Mouse (Mus musculus) 416B (cell line): ENCODE results near the gene Ube2d1.

ENCODE experiments used
- DNase-seq: peaks from one replicate; pipeline ENCODE4 v3.0.0; 2011; ENCODE audit warnings: low read depth

The Ube2d1 gene

GRCm38 (mm10) chr10:71285126-71285580, at the start of gene Ube2d1:
Gene Ube2d1, minus strand, starts transcription at chr10:71285262.
- DNase-seq = peak; percentile 72

GRCm38 (mm10) chr10:71332859-71333258, 47.8 kb upstream of the Ube2d1 start:
- no peak for DNase-seq

DNA sequence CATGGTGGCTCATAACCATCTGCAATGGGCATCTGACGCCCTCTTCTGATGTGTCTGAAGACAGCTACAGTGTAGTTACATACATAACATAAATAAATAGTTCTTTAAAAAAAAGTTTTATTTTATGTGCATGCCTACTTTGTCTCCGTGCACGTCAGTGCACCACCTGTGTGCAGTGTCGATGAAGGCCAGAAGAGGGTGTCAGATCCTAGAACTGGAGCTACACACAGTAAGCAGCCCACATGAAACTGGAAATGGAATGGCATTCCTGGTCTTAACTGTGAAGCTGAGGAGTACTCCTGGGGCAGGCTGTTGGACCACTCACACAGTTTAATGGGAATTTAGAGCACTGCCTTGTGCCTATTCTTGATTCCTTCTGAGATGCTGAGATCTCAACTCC, 47.3 kb upstream of the Ube2d1 start:
- DNase-seq = no peak

GRCm38 (mm10) chr10:71331908-71332307, 46.8 kb upstream of the Ube2d1 start:
- no peak for DNase-seq

DNA sequence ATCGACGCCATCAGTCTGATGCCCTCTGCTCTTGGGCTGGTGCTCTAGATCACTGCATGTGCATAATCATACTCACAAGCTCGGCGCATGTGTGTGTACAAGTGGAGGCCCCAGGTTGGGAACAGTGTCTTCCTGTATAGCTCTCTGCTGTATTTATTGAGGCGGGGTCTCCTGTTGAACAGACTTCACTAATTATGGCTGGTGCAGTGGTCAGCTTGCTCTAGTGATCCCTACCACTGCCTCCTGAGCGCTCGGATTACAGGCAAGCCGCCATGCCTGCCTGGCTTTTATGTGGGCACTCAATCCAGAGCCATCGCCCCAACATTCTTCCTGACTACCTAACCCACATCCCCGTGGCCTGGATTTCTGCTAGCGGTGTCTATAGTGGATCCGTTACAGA, 45.0 kb upstream of the Ube2d1 start:
- no peak for DNase-seq

- no peak for DNase-seq
These were observed 44.2 kb upstream of the Ube2d1 start for GRCm38 (mm10) chr10:71329295-71329694.

- DNase-seq = no peak
These were observed 43.8 kb upstream of the Ube2d1 start for GRCm38 (mm10) chr10:71328870-71329269.

DNA sequence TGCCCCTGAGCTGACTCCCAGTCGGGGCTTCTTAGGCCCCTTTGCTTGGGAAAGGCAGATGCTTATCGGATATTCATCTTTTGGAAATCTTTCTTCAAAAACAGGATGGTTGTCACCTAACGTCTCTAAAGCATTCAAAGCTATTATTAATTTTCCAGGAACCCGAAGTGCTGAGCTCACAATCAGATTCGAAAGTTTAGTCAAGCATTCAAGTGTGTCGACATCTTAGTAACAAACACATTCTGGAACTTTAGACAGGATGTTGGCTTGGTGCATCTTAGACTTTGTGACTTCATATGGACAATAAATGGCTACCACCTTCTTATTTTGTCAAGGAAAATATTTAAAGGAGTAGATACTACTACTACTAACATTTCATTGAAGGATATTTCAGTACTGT, 43.3 kb upstream of the Ube2d1 start:
- DNase-seq = no peak

DNA sequence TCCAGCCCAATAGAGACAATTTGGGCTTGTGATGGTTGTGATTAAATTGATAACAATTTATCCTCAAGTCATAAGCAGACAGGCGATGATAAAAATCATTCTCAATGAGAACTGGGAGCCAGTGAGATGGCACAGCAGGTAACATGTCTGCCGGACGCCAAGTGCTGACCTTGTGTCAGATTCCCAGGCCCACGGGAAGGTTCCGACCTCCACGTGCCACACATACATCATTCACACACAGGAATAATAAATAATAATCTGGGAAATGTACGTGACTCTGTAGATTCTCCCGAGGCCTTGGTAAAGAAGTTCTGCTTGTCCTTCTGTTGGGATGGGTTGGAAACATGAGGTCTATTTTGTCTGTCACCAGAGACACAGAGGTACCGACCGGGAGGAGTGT, 42.3 kb upstream of the Ube2d1 start:
- no peak for DNase-seq

- peak; percentile 79 for DNase-seq
These were observed 41.7 kb upstream of the Ube2d1 start for GRCm38 (mm10) chr10:71326789-71327188.

DNA sequence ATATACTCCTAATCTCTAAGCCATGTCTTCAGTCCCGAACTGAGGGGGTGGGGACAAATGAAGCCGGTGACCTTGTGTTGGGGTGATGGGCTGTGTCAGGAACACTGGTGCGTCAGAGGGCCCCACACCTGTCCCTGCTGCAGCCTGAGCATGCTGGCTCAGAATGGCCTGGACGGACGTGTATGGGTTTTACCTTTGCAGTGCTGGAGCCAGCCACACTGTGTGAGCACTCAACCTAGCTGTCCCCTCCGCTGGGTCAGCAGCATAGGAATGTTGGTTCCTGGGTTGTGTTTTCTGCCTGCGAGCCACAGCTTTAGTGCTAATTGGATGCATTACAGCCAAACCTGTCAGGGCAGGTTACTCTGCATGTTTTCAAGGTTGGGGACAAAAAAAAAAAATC, 41.1 kb upstream of the Ube2d1 start:
- no peak for DNase-seq

DNA sequence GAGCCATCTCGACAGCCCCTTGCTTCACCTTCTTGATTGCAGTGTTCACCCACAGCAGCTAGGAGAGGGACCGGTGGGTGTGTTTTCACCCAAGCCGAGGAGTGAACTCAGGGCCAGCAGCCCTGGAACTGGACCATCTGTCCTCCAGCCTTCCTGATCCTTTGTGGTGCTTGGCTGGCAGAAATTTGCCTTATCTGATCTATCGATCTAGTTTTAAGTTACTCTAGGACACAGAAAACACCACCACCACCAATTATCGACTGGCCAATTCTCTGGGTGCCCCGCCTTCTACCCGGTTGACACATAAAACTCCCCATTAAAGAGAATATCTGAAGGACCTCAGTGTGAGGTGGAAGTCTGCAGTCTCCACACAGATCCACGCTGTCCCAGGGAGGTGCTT, 38.6 kb upstream of the Ube2d1 start:
- DNase-seq = no peak

DNA sequence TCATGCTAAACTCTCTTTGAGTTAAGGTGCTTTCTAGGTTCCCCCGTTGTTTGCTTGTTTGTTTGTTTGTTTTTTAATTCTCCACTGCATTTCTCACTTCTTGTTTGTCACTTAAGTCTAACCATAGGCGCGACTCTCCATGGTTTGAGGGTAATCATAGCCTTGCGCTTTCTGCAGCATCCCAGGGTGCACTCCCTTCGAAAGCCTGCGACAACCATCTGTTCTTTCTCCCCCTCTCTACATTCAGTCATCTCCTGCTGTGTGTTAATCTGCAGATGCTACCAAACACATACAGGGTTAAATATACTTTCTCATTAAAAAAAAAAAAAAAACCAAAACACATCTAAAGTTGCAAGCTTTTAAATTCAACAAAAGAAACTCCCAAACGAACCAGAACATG, 31.4 kb upstream of the Ube2d1 start:
- DNase-seq = no peak

- no peak for DNase-seq
These were observed 31.0 kb upstream of the Ube2d1 start for GRCm38 (mm10) chr10:71316056-71316455.

GRCm38 (mm10) chr10:71314596-71314995, 29.5 kb upstream of the Ube2d1 start:
- DNase-seq = no peak

- no peak for DNase-seq
These were observed 25.2 kb upstream of the Ube2d1 start for GRCm38 (mm10) chr10:71310288-71310687.

DNA sequence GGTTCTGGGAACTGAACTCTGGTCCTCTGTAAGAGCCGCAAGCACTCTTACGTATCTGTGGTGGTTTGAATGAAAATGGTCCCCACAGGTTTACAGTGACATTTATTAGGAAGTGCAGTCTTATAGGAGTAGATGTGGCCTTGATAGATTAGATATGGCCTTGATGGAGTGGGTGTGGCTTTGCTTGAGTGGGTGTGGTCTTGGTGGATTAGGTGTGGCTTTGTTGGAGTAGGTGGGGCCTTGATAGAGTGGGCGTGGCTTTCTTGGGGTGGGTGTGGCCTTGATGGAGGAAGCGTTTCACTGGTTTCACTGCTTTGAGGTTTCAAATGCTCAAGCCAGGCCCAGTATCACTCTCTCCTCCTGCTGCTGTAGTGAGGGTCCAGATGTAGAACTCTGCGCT, 23.1 kb upstream of the Ube2d1 start:
- peak; percentile 34 for DNase-seq

- DNase-seq = peak; percentile 22
These were observed 21.7 kb upstream of the Ube2d1 start for GRCm38 (mm10) chr10:71306759-71307158.

DNA sequence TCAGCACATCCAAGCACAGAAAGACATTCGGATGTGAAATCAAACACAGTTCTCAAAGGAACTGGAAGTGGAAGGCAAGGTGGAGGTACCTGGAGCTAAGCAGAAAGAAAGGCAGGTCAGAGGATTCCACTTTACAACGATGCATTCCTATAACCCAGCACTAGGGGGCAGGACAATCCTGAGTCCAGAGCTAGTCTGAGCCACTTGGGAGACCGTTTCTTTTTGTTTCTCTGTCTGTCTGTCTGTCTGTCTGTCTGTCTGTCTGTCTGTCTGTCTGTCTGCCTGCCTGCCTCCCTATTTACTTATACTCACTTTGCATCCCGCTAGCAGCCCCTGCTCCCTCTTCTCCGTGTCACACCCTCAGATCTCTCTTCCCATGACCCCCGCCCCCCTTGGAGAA, 21.1 kb upstream of the Ube2d1 start:
- peak; percentile 73 for DNase-seq

GRCm38 (mm10) chr10:71302490-71302889, 17.4 kb upstream of the Ube2d1 start:
- peak; percentile 70 for DNase-seq

DNA sequence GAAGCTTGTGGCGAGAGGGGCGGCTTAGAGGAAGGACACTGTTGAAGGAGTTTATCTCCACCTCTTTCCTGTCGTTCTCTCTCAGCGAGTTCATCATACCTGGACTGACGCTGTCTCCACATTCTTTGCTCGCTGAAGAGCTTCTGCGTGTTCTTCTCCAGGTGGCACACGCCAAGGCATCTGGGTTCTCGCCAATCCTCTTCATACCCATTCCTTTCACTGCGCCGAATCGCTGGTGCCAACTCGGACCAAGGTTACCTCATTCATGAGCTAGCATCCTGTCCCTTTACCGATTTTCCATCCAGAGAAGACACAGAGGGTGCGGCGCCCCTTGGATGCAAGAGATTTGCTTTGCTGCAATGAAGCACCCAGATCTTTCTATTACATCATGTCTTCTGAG, 15.1 kb upstream of the Ube2d1 start:
- no peak for DNase-seq

- DNase-seq = peak; percentile 35
These were observed 8.2 kb upstream of the Ube2d1 start for GRCm38 (mm10) chr10:71293245-71293644.

DNA sequence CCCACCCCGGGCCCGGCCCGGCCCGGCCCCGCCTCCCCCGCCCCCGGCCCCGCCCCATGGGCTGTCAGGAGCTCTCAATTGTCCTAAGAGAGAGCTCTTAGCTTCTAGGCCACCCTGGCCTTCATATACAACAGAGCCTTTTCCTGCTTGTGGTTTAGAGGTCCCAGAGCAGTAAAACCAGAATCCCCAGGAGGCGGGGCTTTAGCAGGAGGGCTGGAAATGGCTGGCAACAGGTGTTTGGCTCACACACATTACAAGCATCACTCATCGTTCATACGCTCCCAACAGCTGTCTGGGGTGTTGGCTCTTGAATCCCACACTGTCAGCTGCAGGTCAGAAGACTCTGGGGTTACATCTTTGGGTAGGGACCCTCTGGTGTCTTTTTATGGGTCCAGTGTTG, 7.2 kb upstream of the Ube2d1 start:
- DNase-seq = peak; percentile 86

DNA sequence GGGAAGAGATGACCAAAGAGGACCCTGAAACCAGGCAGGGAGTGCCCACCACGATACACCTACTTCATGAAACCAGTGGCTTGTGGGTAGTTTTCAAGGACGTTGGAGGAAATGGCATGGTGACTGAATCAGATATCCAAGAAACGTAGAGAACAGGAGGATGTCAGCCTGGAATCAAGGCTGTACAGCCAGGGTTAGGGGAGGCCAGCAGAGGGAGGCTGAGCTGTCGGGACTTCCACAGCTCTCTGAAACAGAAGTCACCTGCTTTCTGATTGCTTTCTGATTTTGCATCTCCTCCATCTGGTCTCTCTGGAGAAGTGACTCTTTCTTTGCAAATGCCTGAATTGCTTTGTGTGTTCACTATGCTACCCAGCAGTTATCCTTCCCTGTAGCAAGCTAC, 6.7 kb upstream of the Ube2d1 start:
- peak; percentile 67 for DNase-seq

- peak; percentile 90 for DNase-seq
These were observed 6.2 kb upstream of the Ube2d1 start for GRCm38 (mm10) chr10:71291179-71291661.
